Mouse (Mus musculus) intestine, embryonic 15.5 days (tissue): ENCODE data around the gene Ddx23. TPM values are rescaled to one million over a fixed set of nuclear protein-coding genes. Genes with fewer than 3 reads are reported as not detected.
A peak's percentile ranks its signal among the peaks of the same experiment; 100 is the strongest.

Experiments
- ATAC-seq: fragments of 200-750 bp; cut with Nextera tagmentation; 2 replicates; pipeline ENCODE4 v1.8.0; 2017; ENCODE audit warnings: moderate TSS enrichment, moderate library complexity
- H3K27ac ChIP-seq: fragments of 300-500 bp; sonication (generic); 2 replicates; pipeline ENCODE4 v1.5.1; 2015; ENCODE audit warnings: mild to moderate bottlenecking, inconsistent platforms
- H3K27me3 ChIP-seq: fragments of 300-500 bp; sonication (generic); replicated peaks from 2 replicates; pipeline ENCODE4 v1.6.1; 2015; ENCODE audit warnings: inconsistent platforms
- H3K36me3 ChIP-seq: fragments of 300-500 bp; sonication (generic); 2 replicates; pipeline ENCODE4 v1.6.1; 2015; ENCODE audit warnings: inconsistent platforms
- H3K4me1 ChIP-seq: fragments of 300-500 bp; sonication (generic); replicated peaks from 2 replicates; pipeline ENCODE4 v1.6.1; 2015; ENCODE audit warnings: inconsistent platforms
- H3K4me2 ChIP-seq: fragments of 300-500 bp; sonication (generic); replicated peaks from 2 replicates; pipeline ENCODE4 v1.6.1; 2015; ENCODE audit warnings: mild to moderate bottlenecking, inconsistent platforms
- H3K4me3 ChIP-seq: fragments of 300-500 bp; sonication (generic); replicated peaks from 2 replicates; pipeline ENCODE4 v1.5.1; 2015; ENCODE audit warnings: inconsistent platforms
- H3K9ac ChIP-seq: fragments of 300-500 bp; sonication (generic); 2 replicates; pipeline ENCODE4 v1.6.1; 2015; ENCODE audit warnings: inconsistent platforms
- H3K9me3 ChIP-seq: fragments of 300-500 bp; sonication (generic); 2 replicates; pipeline ENCODE4 v1.6.1; 2016; ENCODE audit warnings: inconsistent platforms
- WGBS: fragments of 180-500 bp; shearing (Covaris S2); methylation state at CpG from one replicate; pipeline ENCODE4 v1.1.7; 2015; 5-methylcytosine and 5-hydroxymethylcytosine counted together
- polyA plus RNA-seq: library from polyadenylated mRNA; unstranded; fragments of >200 nt; fragmentation: Nextera tagmentation; extraction: Ambion mirVana; gene quantifications from 2 replicates; pipeline ENCODE4 v1.2.1, GENCODE M21; 2015

The Ddx23 gene
- polyA plus RNA-seq, 1 experiment from 2014 or later, result 23.3 TPM

DNA sequence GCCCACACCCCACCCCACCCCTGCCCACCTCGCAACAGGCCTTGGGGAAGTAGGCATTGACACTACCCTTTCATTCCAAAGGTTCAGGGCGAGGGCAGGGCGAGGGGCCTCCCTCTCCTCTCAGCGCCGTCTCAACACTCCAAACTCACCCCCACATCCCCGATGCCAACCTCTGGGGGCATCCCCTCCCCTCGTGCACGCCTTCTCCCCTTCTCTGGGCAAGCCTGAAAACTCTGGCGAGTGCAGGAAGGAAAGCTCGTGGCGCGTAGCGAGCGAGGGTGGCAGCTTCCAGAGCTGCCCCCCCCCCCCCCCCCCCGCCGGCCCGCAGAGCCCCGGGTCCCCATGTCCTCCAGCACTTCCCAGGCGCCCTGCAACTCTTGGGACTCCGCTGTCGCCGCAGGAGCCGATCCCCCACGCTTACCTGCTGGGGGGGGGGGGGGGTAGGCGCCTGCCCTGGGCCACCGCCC lies 53.9 kb downstream of the Ddx23 start:
- WGBS, result 2% methylated on average over 12 of the region's 26 CpGs
- peak overlapping the region; percentile 91 for H3K9ac ChIP-seq
- peak overlapping the region; percentile 95 for H3K27ac ChIP-seq
- peak; percentile 44 for ATAC-seq
- H3K9me3 ChIP-seq, result no peaks in the 10 kb centered on the region
- H3K27me3 ChIP-seq, result no peaks in the 10 kb centered on the region
- peak overlapping the region; percentile 90 for H3K4me2 ChIP-seq
- H3K4me3 ChIP-seq, result peak overlapping the region; percentile 79
- H3K36me3 ChIP-seq, result peaks cover 8% of the 10 kb centered on the region
- peaks cover 33% of the 10 kb centered on the region for H3K4me1 ChIP-seq

DNA sequence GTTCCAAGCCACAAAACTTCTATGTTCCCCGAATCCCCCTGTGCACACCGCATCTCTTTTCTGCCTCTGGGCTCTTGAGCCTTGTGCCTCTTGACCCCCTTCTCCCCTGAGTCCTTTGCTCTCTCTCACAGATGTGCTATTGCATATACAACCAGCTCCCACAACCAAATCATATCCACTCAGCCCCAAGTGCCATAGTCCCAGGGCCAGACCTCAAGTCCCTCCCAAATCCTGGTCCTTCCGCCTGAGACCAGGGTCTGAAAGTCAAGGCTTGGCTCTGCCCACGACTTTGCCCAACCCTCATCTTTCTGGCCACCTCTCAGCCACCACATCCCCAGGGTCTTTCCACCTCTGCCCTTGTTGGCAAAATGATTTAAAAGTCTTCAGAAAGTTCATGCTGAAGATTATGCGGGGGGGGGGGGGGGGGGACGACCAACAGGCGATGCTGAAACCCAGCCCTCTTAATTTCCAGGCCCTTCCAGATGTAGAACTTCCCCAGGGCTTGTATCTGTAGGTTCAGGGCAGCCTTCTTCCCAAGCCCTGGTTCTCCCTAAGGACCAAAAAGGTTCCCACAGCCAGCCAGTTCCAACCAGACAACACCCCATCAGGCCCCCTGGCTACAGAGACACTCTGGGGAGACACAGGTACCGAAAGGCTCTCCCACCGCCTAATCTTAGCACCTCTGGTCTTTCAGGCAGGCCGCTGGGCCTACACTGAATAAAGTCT lies 54.5 kb downstream of the Ddx23 start:
- 12% methylated on average over 10 of the region's 10 CpGs for WGBS
- Histone ChIP-seq H3K4me3 (peak overlapping the region; percentile 79), H3K36me3 (peaks cover 11% of the 10 kb centered on the region), H3K9me3 (no peaks in the 10 kb centered on the region), H3K9ac (peak overlapping the region; percentile 91), H3K27me3 (no peaks in the 10 kb centered on the region), H3K4me2 (peak overlapping the region; percentile 90), H3K4me1 (peaks cover 39% of the 10 kb centered on the region), H3K27ac (peak overlapping the region; percentile 95)
- no peak for ATAC-seq

DNA sequence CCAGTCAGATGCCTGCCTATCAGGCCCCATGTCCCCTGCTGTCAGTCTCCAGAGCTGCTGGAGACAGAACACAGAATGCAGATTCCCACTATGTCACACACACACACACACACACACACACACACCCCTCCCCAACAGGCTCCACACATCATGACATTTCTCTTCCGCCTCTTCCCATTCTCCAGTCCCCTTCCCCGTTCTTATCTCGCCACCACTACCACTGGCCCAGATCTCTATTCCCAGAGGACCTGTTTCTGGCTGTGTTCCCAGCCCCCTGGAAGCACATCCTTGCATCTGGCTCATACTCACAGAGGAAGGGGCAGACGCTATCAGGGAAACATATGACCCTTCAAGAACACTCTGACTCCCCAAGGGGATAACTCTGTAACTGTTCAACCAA lies 55.1 kb downstream of the Ddx23 start:
- 0 out of 2 replicates have a peak, but pooled peaks have one; percentile 6 for ATAC-seq
- Histone ChIP-seq H3K36me3 (peaks cover 11% of the 10 kb centered on the region), H3K9me3 (no peaks in the 10 kb centered on the region), H3K9ac (peak overlapping the region; percentile 91), H3K4me3 (peak overlapping the region; percentile 79), H3K4me1 (peaks cover 45% of the 10 kb centered on the region), H3K27ac (peak overlapping the region; percentile 95), H3K4me2 (peak overlapping the region; percentile 90), H3K27me3 (no peaks in the 10 kb centered on the region)
- 14% methylated on average over 4 of the region's 4 CpGs for WGBS

DNA sequence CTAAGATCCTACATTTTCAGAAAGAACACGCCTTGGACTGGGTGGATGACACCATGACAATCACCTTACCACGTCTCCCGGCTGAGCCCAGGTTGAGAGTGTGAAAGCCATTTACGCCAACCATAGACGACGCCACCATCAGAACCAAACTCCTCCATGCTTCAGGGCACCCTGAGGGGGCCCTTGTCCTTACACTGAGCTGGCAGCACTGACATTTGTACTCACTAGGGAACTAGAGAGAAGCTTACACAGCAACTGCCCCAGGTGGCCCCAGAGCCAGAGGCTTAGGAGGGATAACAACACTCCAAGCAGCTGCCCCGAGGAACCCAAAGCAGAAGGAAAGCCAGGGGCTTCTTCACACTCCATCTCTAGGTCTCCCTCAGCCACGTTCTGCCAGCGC lies 56.0 kb downstream of the Ddx23 start:
- H3K27ac ChIP-seq, result no peak overlapping the region
- H3K36me3 ChIP-seq, result peaks cover 11% of the 10 kb centered on the region
- ATAC-seq, result no peak
- H3K9ac ChIP-seq, result no peak overlapping the region
- no peaks in the 10 kb centered on the region for H3K27me3 ChIP-seq
- no peaks in the 10 kb centered on the region for H3K9me3 ChIP-seq
- whole genome bisulfite sequencing, result 57% methylated on average over 9 of the region's 9 CpGs
- peak overlapping the region; percentile 79; the same call in 1 of the 2 replicates for H3K4me3 ChIP-seq
- peaks cover 52% of the 10 kb centered on the region for H3K4me1 ChIP-seq
- H3K4me2 ChIP-seq, result peak overlapping the region; percentile 90

DNA sequence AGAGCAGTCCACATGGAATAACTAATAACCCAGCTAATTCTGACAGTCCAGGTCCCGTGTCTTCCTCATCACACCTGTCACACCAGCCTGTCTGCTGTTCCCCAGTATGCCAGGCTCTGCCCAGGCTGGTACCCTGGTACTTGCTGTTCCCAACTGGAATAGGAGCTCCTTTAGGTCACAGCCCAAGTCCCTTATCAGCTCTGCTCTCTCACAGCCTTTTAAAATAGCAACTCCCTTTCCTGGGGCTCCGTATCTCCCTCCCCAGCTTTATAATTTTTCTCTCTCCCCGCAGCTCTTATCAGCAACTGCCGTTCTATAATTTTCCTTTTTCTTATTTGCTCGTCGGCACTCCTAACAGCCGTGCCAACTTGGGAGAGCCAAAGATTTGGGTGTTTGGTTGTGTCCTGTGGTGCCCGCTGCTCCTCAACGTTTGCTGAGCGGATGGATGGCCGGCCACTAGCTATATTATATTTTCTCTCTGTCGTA lies 56.6 kb downstream of the Ddx23 start:
- Histone ChIP-seq H3K9ac (peak overlapping the region; percentile 18; the same call in 1 of the 2 replicates), H3K36me3 (peaks cover 12% of the 10 kb centered on the region), H3K4me3 (no peak overlapping the region), H3K9me3 (no peaks in the 10 kb centered on the region), H3K4me1 (peaks cover 52% of the 10 kb centered on the region), H3K27me3 (no peaks in the 10 kb centered on the region), H3K4me2 (peak overlapping the region; percentile 90), H3K27ac (0 out of 2 replicates have a peak overlapping the region, but pooled peaks have one; percentile 29)
- WGBS, result 56% methylated on average over 12 of the region's 12 CpGs
- ATAC-seq, result no peak

DNA sequence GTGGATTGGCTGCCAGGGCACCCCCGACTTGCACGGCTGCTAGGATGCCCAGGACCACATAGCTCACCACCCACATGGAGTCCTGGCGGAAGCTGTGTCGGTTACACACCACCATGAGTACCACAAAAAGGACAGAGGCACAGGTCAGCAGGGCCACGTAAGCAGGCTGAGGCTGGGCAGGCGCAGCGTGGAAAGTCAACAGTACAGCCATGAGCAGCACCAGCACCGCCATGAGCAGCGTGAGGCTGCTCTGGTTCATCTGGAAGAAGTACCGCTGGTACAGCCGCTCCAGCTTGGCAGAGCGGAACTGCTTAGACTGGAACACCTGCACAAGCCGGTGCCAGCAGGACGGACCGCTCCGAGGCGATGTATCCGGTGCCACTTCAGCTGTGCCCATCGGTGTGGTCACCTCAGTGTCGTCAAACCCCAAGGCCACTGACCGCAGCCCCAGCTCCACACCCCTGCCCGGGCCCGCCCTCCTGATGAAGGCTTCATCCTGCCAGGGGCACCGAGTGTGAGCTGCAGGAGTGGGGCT lies 58.6 kb downstream of the Ddx23 start:
- Histone ChIP-seq H3K9ac (no peak overlapping the region), H3K27me3 (no peaks in the 10 kb centered on the region), H3K4me2 (peak overlapping the region; percentile 62), H3K4me1 (peaks cover 49% of the 10 kb centered on the region), H3K4me3 (no peak overlapping the region), H3K36me3 (peaks cover 22% of the 10 kb centered on the region), H3K27ac (no peak overlapping the region), H3K9me3 (no peaks in the 10 kb centered on the region)
- 90% methylated on average over 24 of the region's 24 CpGs for WGBS
- ATAC-seq, result no peak

DNA sequence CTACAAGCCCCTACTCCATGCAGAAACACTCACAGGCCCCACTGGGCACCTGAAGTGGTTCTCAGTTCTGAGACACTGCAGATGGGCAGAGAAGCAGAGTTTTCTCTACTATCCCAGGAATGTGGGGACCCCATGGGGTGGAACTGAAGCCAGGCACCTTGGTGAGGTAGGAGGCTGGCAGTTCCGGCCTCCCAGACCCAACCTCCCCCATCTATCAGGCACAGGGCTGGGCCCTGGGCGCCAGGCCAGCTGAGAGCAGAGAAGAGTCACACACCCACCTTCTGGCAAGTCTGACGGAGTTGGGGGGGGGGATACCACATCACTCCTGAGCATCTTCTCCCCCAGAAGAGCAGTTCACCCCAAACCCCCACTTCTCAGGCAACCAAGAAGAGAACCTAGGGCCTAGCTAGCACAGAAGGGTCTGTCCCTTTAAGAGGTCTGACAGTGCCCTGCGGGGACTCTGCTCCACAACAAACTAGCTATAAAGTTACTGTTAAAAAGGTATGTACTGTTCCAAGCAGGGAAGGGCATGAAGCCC lies 59.7 kb downstream of the Ddx23 start:
- no peaks in the 10 kb centered on the region for H3K9me3 ChIP-seq
- peak overlapping the region; percentile 44; the same call in 1 of the 2 replicates for H3K9ac ChIP-seq
- peak overlapping the region; percentile 45; the same call in 1 of the 2 replicates for H3K27ac ChIP-seq
- peak overlapping the region; percentile 62 for H3K4me2 ChIP-seq
- peaks cover 31% of the 10 kb centered on the region for H3K36me3 ChIP-seq
- peaks cover 46% of the 10 kb centered on the region for H3K4me1 ChIP-seq
- peak overlapping the region; percentile 29 for H3K4me3 ChIP-seq
- H3K27me3 ChIP-seq, result no peaks in the 10 kb centered on the region
- WGBS, result 32% methylated on average over 4 of the region's 4 CpGs
- ATAC-seq, result no peak

DNA sequence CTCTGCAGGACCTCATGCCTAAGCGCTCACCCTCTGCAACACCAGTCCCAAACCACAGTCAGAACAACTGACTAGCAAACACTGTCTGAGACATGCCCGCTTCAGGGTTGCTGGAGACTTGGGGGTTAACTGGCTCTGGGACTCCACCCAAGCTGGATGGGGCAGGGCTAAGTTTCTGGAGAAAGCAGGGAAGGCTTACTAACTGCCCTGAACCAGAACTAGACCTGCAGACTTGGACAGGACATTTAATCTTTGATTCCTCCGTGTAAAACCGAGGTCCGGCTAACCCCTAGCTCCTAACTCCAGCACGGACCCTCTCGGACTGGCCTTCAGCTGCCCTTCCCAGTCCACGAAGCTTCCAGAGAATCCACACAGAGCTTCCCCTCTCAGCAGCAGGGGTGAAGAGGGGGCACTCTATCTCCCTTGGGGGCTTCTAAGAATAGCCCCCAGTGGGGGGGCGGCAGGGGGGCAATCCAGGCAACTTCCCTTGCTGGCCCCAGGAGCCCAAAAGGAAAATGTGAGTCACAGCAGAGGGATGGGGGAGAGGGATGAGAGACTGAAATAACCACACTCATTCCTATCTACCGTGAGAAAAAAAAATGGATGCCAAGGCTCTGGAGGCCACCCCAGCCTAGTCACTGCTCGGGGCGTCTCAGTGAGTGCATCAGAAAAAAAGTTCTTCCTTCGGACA lies 60.4 kb downstream of the Ddx23 start:
- ATAC-seq, result peak; percentile 50; the same call in 1 of the 2 replicates
- peaks cover 38% of the 10 kb centered on the region for H3K36me3 ChIP-seq
- peak overlapping the region; percentile 44 for H3K9ac ChIP-seq
- H3K4me1 ChIP-seq, result peaks cover 40% of the 10 kb centered on the region
- no peaks in the 10 kb centered on the region for H3K27me3 ChIP-seq
- WGBS, result 43% methylated on average over 13 of the region's 13 CpGs
- H3K4me3 ChIP-seq, result peak overlapping the region; percentile 29
- H3K27ac ChIP-seq, result peak overlapping the region; percentile 45
- no peaks in the 10 kb centered on the region for H3K9me3 ChIP-seq
- H3K4me2 ChIP-seq, result peak overlapping the region; percentile 62

DNA sequence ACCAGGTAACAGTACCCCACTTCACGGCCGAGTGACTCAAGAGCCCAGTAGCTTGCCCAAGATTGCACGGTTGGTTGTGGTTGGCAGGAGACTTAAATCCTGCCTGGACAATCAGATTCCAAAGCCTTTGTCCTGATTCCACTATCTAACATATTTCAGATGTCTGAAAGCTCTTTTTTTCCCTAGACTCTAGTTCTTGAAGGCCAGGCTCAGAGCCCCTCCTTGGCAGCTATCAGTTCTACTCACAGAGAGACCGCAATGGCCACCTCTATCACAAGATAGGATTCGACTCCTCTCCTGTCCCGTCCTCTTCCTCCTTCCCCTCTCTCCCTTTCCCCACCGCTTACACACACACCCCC lies 60.9 kb downstream of the Ddx23 start:
- H3K4me1 ChIP-seq, result peaks cover 35% of the 10 kb centered on the region
- peak overlapping the region; percentile 44; the same call in 1 of the 2 replicates for H3K9ac ChIP-seq
- H3K4me2 ChIP-seq, result peak overlapping the region; percentile 62
- H3K4me3 ChIP-seq, result peak overlapping the region; percentile 29
- H3K36me3 ChIP-seq, result peaks cover 41% of the 10 kb centered on the region
- ATAC-seq, result no peak; the same call in 1 of the 2 replicates
- no peaks in the 10 kb centered on the region for H3K9me3 ChIP-seq
- no peak overlapping the region for H3K27ac ChIP-seq
- WGBS, result 68% methylated on average over 7 of the region's 7 CpGs
- no peaks in the 10 kb centered on the region for H3K27me3 ChIP-seq

DNA sequence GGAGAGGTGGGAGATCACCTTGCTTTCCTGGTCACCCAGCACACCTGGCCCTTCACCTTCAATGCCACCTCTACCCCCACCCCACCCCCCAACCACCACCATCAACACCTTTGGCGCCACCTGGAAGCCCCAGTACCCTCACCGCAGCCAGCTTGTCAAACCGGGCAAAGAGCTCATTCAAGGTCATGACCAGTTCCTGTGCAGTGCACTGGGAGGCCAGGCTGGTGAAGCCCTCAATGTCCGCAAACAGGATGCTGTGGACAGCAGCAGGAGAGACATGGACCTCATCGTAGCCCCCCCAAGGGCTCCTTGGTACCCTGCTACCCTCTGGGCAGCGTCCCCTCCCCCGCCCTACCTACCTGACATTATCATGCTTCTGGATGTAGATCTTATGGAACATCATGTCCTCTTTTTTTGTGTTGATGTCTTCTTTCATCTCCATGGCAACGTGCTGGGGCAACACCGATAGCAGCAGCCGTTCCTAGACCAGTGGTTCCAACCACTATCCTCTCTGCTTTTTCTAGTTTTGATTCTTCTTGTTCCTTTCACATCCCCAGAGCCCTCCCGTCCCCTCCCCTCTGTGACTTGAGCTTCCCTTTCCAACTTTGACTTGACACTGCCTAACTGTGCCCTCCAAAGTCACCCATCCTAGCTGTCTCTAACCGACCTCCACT lies 62.5 kb downstream of the Ddx23 start:
- Histone ChIP-seq H3K27me3 (no peaks in the 10 kb centered on the region), H3K4me3 (no peak overlapping the region)

DNA sequence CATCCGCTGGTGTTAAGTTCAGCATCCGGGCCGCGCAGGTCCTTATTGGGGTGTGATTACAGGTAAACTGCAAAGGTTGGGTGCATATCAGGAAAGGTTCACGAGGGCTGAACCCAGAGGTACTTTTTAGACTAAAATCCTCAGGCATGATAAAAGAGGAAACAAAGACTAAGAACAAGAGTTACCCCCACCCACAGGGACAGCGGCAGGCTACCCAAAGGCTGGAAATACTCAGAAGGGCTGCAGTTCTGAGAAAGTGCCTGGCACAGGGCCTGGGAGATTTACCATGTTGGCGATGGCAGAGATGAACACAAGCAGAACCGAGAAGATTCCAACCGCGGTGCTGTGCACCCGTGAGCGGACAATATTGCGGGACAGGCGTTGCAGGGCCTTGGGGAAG lies 66.1 kb downstream of the Ddx23 start:
- no peak for ATAC-seq
- Histone ChIP-seq H3K36me3 (peaks cover 69% of the 10 kb centered on the region), H3K4me3 (no peak overlapping the region), H3K9ac (no peak overlapping the region), H3K27ac (no peak overlapping the region), H3K9me3 (no peaks in the 10 kb centered on the region), H3K4me2 (no peak overlapping the region), H3K27me3 (no peaks in the 10 kb centered on the region), H3K4me1 (peaks cover 4% of the 10 kb centered on the region; the same call in 1 of the 2 replicates)
- WGBS, result 94% methylated on average over 14 of the region's 14 CpGs

More for the DNA sequence above, 62.5 kb downstream of the Ddx23 start:
- ATAC-seq, result no peak
- Histone ChIP-seq H3K9me3 (no peaks in the 10 kb centered on the region), H3K36me3 (peaks cover 51% of the 10 kb centered on the region), H3K4me2 (no peak overlapping the region), H3K9ac (no peak overlapping the region), H3K4me1 (peaks cover 32% of the 10 kb centered on the region), H3K27ac (no peak overlapping the region)
- 85% methylated on average over 12 of the region's 12 CpGs for WGBS
